Mouse (Mus musculus): ENCODE measurements at regions not wholly inside any gene's neighbourhood (a gene's known extent, or its start where the extent isn't known, plus 50 kb on each side); places are given as distances from the start of the nearest gene placed in this dataset.

DNA sequence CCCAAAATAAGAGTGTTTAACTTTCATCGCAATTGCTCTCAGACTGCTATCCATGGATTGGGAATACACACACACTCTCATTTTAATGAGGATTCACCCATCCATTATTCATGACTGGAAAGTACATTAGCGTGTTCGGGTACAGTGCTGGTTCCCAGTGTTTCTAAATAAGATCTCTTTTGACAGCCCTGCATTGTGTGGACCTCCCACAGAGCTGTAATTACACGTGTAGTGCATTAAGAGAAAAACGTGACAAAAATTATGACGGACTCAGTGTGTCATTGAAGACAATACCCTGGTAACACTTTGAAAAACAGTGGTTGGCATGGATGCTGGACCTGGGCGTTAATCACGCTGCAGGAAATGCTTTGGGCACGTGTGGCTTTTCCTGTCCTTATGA, 257.6 kb upstream of the Ppp2r3a start:
- TF ChIP-seq CTCF (IDR thresholded peaks at IDR 0.05; ENCODE audit: borderline replicate concordance, control insufficient read depth, extremely low read depth, insufficient read depth, low read length, poor library complexity) (no peak), POLR2A (IDR thresholded peaks at IDR 0.05; ENCODE audit: control insufficient read depth, extremely low read depth, insufficient read depth, low read length, poor library complexity) (no peak)

Measured in thymus, adult 2 months (tissue).